Mouse (Mus musculus) CH12F3 (cell line): ENCODE data around the gene Sdr9c7.

Source experiments
- in situ Hi-C: fragments of 300-500 bp; cut with MboI; formaldehyde crosslinking; loops from 2 replicates; pipeline ENCODE4 v1.14.3; 2020; ENCODE audit warnings: low sequenced_read_pairs

Sdr9c7 gene

GRCm38 (mm10) chr10:127956168-127956816, 58.0 kb downstream of the Sdr9c7 start:
- in situ Hi-C loops = no loop called here

- in situ Hi-C loops = no loop called here
Measured at GRCm38 (mm10) chr10:127959161-127959679, 60.9 kb downstream of the Sdr9c7 start.
